Mouse (Mus musculus) spleen, adult 12 weeks (tissue): ENCODE results near the gene Ncaph.
"Not testable (repeated sequence)": the region's sequence is repeated elsewhere in the genome, so short reads cannot be mapped to it uniquely, and the experiment has no call there.

Experiments used
- DNase-seq: peaks from one replicate; pipeline ENCODE4 v3.0.0; 2022; ENCODE audit warnings: low spot score

The Ncaph gene

DNA sequence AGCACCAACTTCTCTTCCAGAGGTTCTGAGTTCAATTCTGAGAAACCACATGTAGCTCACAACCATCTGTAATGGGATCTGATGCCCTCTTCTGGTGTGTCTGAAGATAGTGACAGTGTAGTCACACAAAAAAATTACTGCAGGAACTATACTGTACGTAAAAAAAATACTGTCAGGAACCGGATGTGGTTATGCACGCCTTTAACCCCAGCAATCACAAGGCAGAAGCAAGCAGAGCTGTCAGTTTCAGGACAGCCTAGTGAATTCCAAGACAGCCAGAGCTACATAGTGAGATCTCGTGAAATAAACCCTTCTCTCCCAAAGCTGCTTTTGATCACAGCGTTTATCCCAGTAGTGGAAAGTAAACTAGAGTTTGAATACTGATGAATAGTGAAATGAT, 47.5 kb downstream of the Ncaph start:
- DNase-seq, result no peak

DNA sequence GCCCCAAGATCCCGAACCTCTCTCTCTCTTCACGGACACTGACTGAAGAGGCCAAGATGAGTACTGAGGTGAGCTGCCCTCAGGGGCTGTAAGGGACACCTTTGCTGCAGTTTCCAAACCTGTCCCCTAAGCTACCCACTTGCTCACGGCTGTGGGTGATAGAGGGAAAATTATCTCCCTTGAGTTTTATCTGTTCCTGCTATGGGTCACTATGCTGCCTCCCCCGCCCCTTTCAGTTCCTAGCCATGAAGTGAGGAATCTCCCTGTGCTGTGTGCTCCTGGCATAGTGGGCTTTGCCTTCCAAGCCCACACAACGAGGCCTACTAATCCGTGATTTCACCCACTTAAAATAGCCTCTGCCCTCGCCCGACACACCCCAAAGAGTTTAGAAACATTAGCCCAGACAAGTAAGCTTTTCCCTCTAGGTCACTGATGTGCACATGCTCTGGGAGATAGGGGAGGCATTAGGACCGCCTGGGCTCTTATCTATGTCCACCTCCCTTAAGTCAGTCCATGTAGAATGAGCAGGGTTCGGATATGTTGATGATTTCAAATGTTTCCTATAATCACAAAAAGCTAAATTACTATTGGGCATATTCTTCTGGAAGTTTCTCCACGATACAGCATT, 53.0 kb downstream of the Ncaph start:
- DNase-seq, result no peak

DNA sequence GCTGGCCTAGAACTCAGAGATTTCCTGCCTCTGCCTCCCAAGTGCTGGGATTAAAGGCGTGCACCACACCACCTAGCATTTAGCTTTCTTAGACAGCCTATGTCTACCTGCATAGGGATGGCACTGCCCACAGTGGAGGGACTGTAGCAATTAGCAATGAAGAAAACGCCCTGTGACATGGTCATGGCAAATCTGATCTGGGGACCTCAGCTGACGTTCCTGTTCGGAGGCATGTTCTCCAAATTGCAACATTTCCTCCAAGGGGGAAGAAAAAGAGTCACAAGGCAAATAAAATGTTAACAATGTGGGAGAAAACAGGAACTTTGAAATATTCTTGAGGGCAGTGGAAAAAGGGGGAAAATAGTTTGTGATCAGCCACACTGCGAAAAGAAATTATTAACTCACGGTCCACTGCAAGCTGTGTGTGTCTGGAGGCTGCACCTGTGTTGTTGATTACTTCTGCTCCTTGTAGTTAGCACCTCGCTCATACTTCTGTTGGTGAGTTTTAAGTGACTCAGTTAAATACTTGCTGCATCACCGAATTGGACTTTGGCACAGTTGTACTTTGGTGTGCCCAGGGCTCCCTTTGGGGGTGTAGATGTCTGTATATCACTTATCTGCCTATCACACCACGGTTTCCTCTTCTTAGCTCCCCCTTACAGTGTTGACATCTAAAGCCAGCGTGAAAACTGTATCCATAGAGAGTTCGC, 53.7 kb downstream of the Ncaph start:
- DNase-seq, result no peak

DNA sequence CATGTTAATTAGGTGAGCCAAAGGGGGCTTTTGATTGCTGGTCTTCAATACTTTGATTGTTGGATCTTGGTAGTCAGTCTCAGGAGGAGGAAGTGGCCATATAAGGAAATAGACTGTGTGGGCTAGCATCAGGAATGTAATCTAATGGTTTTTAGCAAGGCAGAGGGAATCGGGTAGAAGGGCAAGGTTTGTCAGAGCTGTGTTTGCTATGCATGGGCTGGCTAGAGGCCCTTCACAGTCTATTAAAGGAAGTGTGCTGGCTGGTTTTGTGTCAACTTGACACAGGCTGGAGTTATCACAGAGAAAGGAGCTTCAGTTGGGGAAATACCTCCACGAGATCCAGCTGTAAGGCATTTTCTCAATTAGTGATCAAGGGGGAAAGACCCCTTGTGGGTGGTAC, 54.7 kb downstream of the Ncaph start:
- not testable (repeated sequence) for DNase-seq

DNA sequence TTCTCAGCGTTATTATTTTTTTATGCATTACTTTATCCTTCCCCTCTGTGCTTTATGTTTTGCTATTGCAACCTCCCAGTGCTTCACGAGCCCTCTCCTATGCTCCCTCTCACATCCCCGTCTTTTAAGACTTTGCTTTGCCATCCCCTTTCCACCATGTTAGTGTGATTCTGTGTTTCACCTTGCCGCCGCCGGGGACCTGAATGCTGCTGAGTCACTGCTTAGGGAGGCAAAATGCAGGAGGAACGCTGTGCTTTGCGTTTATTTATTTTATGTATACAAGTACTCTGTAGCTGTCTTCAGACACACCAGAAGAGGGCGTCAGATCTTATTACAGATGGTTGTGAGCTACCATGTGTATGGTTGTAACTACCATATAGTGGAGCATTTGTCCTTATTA, 56.1 kb downstream of the Ncaph start:
- no peak for DNase-seq

DNA sequence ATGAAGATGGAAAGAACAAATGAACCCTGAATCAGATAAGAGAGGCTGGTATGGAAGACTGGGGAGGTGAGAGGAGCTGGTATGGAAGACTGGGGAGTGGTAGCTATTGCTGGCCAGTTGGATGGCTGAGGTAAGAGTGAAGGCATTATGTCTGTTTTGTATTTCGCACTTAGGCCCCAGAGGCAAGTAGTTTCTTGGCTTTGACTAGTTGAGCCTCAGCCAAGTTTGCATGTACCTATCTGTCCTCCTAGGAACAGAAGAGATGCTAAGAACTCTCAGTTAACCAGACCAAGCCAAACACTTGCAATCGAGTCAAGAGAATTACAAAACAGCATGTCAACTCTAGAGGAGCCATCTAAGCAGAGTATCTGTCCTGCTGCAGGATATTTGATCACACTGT, 59.6 kb downstream of the Ncaph start:
- no peak for DNase-seq

DNA sequence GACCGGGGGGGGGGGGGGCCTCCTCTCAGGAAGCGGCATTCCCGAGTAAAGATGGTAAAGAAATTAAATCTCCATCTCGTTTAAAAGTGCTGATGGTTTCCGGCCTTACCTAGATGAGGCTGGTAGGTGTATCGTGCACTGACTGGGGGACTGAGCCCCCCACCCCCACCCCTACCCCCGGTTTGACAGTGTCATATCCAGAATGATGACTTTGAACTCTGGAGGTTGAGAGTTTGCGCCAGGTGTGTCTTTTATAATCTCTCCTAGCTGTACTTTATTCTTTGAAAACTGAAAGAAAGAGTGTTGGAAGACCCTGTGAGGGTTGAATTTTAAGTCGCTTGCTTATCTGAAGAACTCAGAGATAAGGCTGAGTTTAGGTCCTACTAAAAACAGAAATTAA, 62.9 kb downstream of the Ncaph start:
- no peak for DNase-seq

DNA sequence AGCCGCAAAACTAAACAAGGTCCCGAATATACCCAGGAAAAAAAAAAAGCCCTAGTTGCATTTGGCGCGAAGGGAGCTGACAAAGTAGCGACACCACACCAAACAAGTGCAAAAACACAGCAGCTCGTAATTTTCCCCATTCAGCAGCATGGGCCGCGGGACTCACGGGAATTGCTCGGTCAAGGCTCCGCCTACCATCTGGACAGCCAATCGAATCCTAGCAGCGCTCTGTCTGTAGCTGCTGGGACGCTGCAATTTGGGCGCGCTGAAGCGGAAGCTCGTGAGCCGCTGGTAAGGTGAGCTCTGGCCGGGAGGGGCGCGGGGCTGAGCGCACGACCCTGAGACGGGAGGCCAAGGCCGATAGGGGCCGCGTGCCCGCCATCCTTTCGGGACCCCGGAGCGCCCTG, 63.3 kb downstream of the Ncaph start, which contains the start of gene Blvra:
Gene Blvra, plus strand, starts transcription at position 231 of the 407 bp plus-strand sequence.
- peak; percentile 75 for DNase-seq

DNA sequence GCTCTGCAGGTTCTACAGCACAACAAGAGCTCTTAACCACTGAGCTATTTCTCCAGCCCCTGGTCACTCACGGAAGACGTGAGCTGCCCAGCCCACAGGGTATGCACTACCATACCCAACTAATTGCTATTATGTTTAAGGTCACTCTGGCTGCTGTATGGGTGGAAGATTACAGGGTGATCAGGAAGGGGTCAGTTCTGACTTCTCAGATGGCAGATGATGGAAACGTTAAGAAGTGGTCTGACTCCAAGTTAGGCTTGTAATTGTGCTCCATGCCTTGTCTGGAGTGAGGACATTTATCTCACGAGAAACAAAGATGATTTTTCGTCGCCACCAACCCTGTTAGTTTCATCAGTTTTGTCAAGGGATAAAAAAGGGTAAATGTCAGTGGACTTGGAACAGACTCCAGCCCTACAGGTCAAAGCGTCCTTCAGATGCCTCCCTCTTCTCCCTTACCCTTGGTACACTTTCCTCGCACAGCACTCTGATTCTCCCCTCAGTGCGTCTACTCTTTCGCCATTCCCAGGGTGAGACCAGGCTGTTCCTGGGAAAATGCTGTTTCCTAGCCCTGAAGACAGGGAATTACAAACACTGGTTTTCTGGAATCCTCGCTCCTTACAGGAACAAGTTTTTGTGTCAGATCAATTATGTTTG, 63.8 kb downstream of the Ncaph start:
- DNase-seq, result no peak

DNA sequence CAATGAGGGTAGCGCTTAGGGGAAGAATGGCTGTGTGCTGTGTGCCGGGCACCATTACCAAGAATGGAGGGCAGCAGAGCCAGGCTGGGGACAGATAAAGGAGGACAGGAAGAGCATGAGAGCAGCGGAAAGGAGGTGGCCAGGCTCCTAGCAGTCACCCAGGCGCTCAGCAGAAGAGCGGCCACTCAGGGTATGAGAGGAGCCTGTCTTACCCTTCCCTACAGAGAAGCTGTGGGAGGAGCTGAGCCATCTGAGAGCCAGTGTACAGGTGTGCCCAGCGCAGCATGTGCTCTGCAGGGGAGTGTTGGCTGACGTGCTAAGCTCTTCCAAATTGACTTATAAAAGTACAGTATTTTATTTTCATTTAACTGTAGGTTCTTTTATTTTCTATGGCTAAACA, 64.9 kb downstream of the Ncaph start:
- no peak for DNase-seq

DNA sequence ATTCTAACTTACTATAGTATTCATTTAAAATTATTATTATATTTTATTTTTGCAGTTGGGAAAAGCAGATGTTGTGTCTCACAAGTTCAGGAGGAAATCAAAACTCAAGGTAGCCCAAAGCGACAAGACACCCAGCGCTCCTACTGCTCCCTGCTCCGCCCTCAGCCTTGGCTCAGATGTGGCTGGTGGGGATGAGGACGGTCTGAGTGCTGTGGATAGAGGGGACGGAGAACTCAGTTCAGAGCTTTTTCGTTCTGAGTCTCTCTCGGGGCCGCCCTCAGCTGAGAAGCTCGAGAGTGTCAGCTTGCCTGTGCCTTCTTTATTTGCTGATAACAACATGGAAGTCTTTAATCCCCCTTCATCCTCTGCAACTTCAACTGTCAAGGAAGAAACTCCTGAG, 72.3 kb downstream of the Ncaph start:
- DNase-seq, result no peak
